Mouse (Mus musculus) lung, postnatal 0 days (tissue): ENCODE measurements around the gene Acot6. TPM values are rescaled to one million over a fixed set of nuclear protein-coding genes. Genes with fewer than 3 reads are reported as not detected.
A peak's percentile ranks its signal among the peaks of the same experiment; 100 is the strongest.
"Not testable (repeated sequence)": the region's sequence is repeated elsewhere in the genome, so short reads cannot be mapped to it uniquely, and the experiment has no call there.

Experiments
- ATAC-seq: fragments of 200-750 bp; cut with Nextera tagmentation; 2 replicates; pipeline ENCODE4 v1.8.0; 2017; ENCODE audit warnings: moderate library complexity
- DNase-seq: peaks from one replicate; pipeline ENCODE4 v3.0.0-alpha.2; 2016; ENCODE audit warnings: low spot score
- H3K27ac ChIP-seq: fragments of 300-500 bp; sonication (generic); 2 replicates; pipeline ENCODE4 v1.5.1; 2014; ENCODE audit warnings: antibody characterized with exemption, mild to moderate bottlenecking, low read length, mixed read lengths
- H3K27me3 ChIP-seq: fragments of 300-500 bp; sonication (generic); replicated peaks from 2 replicates; pipeline ENCODE4 v1.6.1; 2014; ENCODE audit warnings: low read length, mixed read lengths; ENCODE audit not compliant: insufficient read depth
- H3K36me3 ChIP-seq: fragments of 300-500 bp; sonication (generic); 2 replicates; pipeline ENCODE4 v1.6.1; 2014; ENCODE audit warnings: low read length, mixed read lengths; ENCODE audit not compliant: insufficient read depth
- H3K4me1 ChIP-seq: fragments of 300-500 bp; sonication (generic); 2 replicates; pipeline ENCODE4 v1.6.1; 2014; ENCODE audit warnings: antibody characterized with exemption, low read depth, low read length, mixed read lengths; ENCODE audit not compliant: insufficient read depth
- H3K4me2 ChIP-seq: fragments of 300-500 bp; sonication (generic); replicated peaks from 2 replicates; pipeline ENCODE4 v1.6.1; 2014; ENCODE audit warnings: low read depth, mild to moderate bottlenecking, low read length, moderate library complexity, mixed read lengths
- H3K4me3 ChIP-seq: fragments of 300-500 bp; sonication (generic); 2 replicates; pipeline ENCODE4 v1.5.1; 2014; ENCODE audit warnings: low read depth, low read length
- H3K9ac ChIP-seq: fragments of 300-500 bp; sonication (generic); replicated peaks from 2 replicates; pipeline ENCODE4 v1.6.1; 2014; ENCODE audit warnings: low read depth, mild to moderate bottlenecking
- H3K9me3 ChIP-seq: fragments of 300-500 bp; sonication (generic); 2 replicates; pipeline ENCODE4 v1.6.1; 2016; ENCODE audit warnings: low read length, mixed read lengths
- CTCF ChIP-seq: IDR thresholded peaks from 2 replicates; pipeline ENCODE4 v1.5.1; 2016; ENCODE audit warnings: antibody characterized with exemption, mild to moderate bottlenecking
- EP300 ChIP-seq: IDR thresholded peaks from 2 replicates; pipeline ENCODE4 v1.6.1; 2016; ENCODE audit warnings: antibody characterized with exemption, mild to moderate bottlenecking, control low read depth
- WGBS: fragments of 180-500 bp; shearing (Covaris S2); extraction: QIAGEN DNeasy Blood & Tissue Kit; methylation state at CpG from one replicate; pipeline ENCODE4 v1.1.7; 2014; 5-methylcytosine and 5-hydroxymethylcytosine counted together
- polyA plus RNA-seq: library from polyadenylated mRNA; unstranded; fragments of >200 nt; fragmentation: Nextera tagmentation; extraction: Ambion mirVana; gene quantifications from 2 replicates; pipeline ENCODE4 v1.2.1, GENCODE M21; 2015

Gene Acot6
- 1.1 and 1.3 TPM in 2 replicates for polyA plus RNA-seq

DNA sequence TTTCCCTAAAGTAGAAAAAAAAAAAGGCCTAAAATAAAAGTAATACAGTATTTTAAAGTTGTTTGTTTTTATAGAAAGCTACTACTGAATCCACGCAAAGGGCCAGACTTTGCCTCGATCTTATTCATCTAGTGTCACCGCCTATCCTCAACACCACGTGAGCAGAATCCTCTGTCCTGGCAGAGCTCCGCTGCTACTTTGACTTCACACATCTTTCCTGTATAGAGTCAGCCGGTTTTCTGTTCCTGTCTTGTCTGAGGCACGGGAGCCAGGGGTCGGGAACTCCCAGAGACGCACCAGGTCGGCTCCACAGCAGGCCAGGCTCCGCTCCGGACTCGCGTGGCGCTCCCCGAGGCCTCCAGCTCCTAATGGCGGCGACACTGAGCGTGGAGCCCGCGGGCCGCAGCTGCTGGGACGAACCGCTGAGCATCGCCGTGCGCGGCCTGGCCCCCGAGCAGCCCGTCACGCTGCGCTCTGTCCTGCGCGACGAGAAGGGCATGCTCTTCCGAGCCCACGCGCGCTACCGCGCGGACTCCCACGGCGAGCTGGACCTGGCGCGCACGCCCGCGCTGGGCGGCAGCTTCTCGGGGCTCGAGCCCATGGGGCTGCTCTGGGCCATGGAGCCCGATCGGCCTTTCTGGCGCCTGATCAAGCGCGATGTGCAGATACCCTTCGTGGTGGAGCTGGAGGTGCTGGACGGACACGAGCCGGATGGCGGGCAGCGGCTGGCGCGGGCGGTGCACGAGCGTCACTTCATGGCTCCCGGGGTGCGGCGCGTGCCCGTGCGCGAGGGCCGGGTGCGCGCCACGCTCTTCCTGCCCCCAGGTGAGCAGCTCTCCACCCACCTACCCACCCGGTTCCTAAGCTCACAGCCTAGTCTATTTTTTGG is at the start of gene Acot6:
Gene Acot6 (plus strand): TSS at position 51 of the 889 bp plus-strand sequence.
- H3K27ac ChIP-seq, result 0 out of 2 replicates have a peak within 1 kb of the TSS, but pooled peaks have one; percentile 32

DNA sequence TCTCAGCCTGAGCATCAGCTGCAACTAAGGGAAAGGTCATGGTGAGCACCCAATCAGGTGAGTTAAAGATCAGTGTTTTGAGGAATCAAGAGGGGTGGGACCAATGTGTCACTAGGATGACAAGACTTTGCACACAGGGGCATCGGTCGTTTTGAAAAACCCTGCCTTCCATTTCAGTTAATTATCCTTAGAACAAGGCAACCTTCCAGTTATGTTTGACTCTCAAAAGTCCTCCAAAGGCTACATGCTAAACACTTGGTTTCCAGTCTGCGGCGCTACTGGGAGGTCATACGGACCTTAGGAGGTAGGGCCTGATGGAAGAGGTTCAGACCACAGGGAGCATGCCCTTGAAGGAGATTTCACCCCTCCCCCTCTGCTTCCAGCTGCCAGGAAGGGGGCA is 49.7 kb upstream of the Acot6 start:
- 70% methylated on average over 5 of the region's 5 CpGs for WGBS
- not testable (repeated sequence) for DNase-seq, H3K9me3 ChIP-seq, H3K36me3 ChIP-seq, H3K4me2 ChIP-seq, H3K4me1 ChIP-seq, H3K27ac ChIP-seq, H3K27me3 ChIP-seq, ATAC-seq, H3K9ac ChIP-seq, H3K4me3 ChIP-seq

More for the DNA sequence above, at the start of gene Acot6:
- not testable (repeated sequence) for H3K9me3 ChIP-seq, H3K4me1 ChIP-seq, H3K36me3 ChIP-seq, H3K27me3 ChIP-seq
- Histone ChIP-seq H3K9ac (peak within 1 kb of the TSS; percentile 36), H3K4me3 (peak within 1 kb of the TSS; percentile 51), H3K4me2 (peak within 1 kb of the TSS; percentile 76)
- peak; percentile 39 for TF ChIP-seq CTCF
- WGBS, result under 1% methylated on average over 62 of the region's 80 CpGs
- peak; percentile 78 for ATAC-seq
- peak; percentile 67 for DNase-seq

GRCm38 (mm10) chr12:84051937-84052474 is 48.4 kb upstream of the Acot6 start, which contains the start of gene Acot3:
Gene Acot3 (plus strand): TSS chr12:84052144.
- Histone ChIP-seq H3K4me3 (no peak within 1 kb of the TSS), H3K9me3 (no peaks in the 10 kb centered on the region), H3K36me3 (no peaks in the 10 kb centered on the region), H3K4me2 (no peak within 1 kb of the TSS), H3K27me3 (0 out of 2 replicates have a peak, but pooled peaks cover 6% of the 10 kb centered on the region), H3K27ac (no peak within 1 kb of the TSS), H3K9ac (no peak within 1 kb of the TSS), H3K4me1 (no peaks in the 10 kb centered on the region)
- DNase-seq (no peak), ATAC-seq (no peak)
- 77% methylated on average over 5 of the region's 5 CpGs for WGBS
- no peak for TF ChIP-seq CTCF
- TF ChIP-seq EP300, result no peak

DNA sequence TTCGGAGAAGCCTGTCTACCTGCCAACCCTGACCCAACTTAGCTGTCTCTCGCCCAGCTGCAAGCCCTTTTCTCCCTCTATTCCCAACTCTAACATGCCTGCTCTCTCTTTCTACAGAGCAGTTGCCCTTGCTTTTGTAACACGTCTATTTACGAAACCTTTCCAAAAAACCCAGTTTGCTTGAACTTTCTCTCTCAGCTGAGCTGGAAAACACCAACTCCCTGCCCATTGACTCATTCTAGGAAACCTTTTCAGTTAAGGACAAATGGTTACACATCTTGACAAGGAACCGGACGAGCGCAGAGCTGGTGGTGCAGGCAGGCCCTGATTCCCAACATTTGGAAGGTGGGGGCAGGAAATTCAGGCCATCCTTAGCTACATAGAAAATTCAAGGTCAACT is 47.8 kb upstream of the Acot6 start:
- Histone ChIP-seq H3K9ac (no peak overlapping the region), H3K4me3 (no peak overlapping the region), H3K27ac (no peak overlapping the region), H3K4me1 (no peaks in the 10 kb centered on the region), H3K27me3 (0 out of 2 replicates have a peak, but pooled peaks cover 6% of the 10 kb centered on the region), H3K36me3 (no peaks in the 10 kb centered on the region), H3K4me2 (no peak overlapping the region), H3K9me3 (no peaks in the 10 kb centered on the region)
- DNase-seq (no peak), ATAC-seq (no peak)
- TF ChIP-seq EP300 (no peak), CTCF (no peak)
- WGBS, result 84% methylated on average over 7 of the region's 7 CpGs

DNA sequence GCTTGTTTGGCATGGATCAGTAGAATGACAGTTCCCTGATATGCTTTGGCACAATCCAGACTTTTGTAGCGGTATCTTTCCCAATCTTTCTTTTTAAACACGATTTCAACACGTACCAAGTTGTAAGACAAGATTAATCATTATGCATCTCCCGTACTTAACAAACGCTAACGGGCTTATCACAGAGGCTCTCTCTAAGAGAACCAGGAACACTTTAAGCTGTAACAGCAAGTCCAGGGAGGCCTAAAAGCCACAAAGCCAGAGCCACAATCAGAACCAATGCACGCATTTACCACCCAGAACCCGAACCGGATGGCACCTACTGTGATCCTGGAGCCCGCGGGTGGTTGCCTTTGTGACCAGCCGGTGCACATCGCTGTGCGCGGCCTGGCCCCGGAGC is 47.3 kb upstream of the Acot6 start:
- no peak overlapping the region for H3K27ac ChIP-seq
- ATAC-seq (no peak), DNase-seq (no peak)
- peak overlapping the region; percentile 30; the same call in 1 of the 2 replicates for H3K4me3 ChIP-seq
- H3K4me2 ChIP-seq, result peak overlapping the region; percentile 62
- H3K9me3 ChIP-seq, result no peaks in the 10 kb centered on the region
- H3K4me1 ChIP-seq, result no peaks in the 10 kb centered on the region
- H3K27me3 ChIP-seq, result 0 out of 2 replicates have a peak, but pooled peaks cover 6% of the 10 kb centered on the region
- H3K36me3 ChIP-seq, result no peaks in the 10 kb centered on the region
- WGBS, result 6% methylated on average over 14 of the region's 16 CpGs
- H3K9ac ChIP-seq, result no peak overlapping the region
- TF ChIP-seq CTCF (no peak), EP300 (no peak)

GRCm38 (mm10) chr12:84053679-84054391 is 46.6 kb upstream of the Acot6 start:
- H3K36me3 ChIP-seq, result no peaks in the 10 kb centered on the region
- H3K4me2 ChIP-seq, result peak overlapping the region; percentile 62
- H3K4me1 ChIP-seq, result no peaks in the 10 kb centered on the region
- WGBS, result 2% methylated on average over 29 of the region's 46 CpGs
- ATAC-seq, result no peak
- peak; percentile 54 for DNase-seq
- no peaks in the 10 kb centered on the region for H3K9me3 ChIP-seq
- H3K9ac ChIP-seq, result no peak overlapping the region
- TF ChIP-seq EP300 (no peak), CTCF (peak; percentile 36)
- H3K4me3 ChIP-seq, result peak overlapping the region; percentile 30; the same call in 1 of the 2 replicates
- H3K27ac ChIP-seq, result no peak overlapping the region
- H3K27me3 ChIP-seq, result 0 out of 2 replicates have a peak, but pooled peaks cover 6% of the 10 kb centered on the region
